Mouse (Mus musculus): ENCODE measurements around the gene Sec24a.
A peak's percentile ranks its signal among the peaks of the same experiment; 100 is the strongest.
"Not testable (repeated sequence)": the region's sequence is repeated elsewhere in the genome, so short reads cannot be mapped to it uniquely, and the experiment has no call there.

The Sec24a gene

GRCm38 (mm10) chr11:51759941-51760657 is 3.3 kb downstream of the Sec24a start:
- no peak for ATAC-seq (ENCODE audit: low TSS enrichment)

GRCm38 (mm10) chr11:51759251-51759650 is 4.2 kb downstream of the Sec24a start:
- no peak for ATAC-seq (ENCODE audit: low TSS enrichment)

- ATAC-seq (ENCODE audit: low TSS enrichment) = not testable (repeated sequence)
Measured at GRCm38 (mm10) chr11:51758207-51758606, 5.2 kb downstream of the Sec24a start.

- no peak for ATAC-seq (ENCODE audit: low TSS enrichment)
Measured at GRCm38 (mm10) chr11:51757625-51758024, 5.8 kb downstream of the Sec24a start.

- 0 out of 2 replicates have a peak, but pooled peaks have one; percentile 7 for ATAC-seq (ENCODE audit: low TSS enrichment)
Measured at GRCm38 (mm10) chr11:51757023-51757422, 6.4 kb downstream of the Sec24a start.

- ATAC-seq (ENCODE audit: low TSS enrichment) = peak; percentile 97
Measured at GRCm38 (mm10) chr11:51756352-51756771, 7.1 kb downstream of the Sec24a start.

- ATAC-seq (ENCODE audit: low TSS enrichment) = peak; percentile 41
Measured at GRCm38 (mm10) chr11:51755621-51756311, 7.7 kb downstream of the Sec24a start.

GRCm38 (mm10) chr11:51751623-51752225 is 11.7 kb downstream of the Sec24a start:
- not testable (repeated sequence) for ATAC-seq (ENCODE audit: low TSS enrichment)

GRCm38 (mm10) chr11:51746096-51746495 is 17.3 kb downstream of the Sec24a start:
- ATAC-seq (ENCODE audit: low TSS enrichment) = no peak

- ATAC-seq (ENCODE audit: low TSS enrichment) = no peak
Measured at GRCm38 (mm10) chr11:51740701-51741100, 22.7 kb downstream of the Sec24a start.

- ATAC-seq (ENCODE audit: low TSS enrichment) = no peak
Measured at GRCm38 (mm10) chr11:51738651-51739403, 24.6 kb downstream of the Sec24a start.

GRCm38 (mm10) chr11:51734218-51734617 is 29.2 kb downstream of the Sec24a start:
- not testable (repeated sequence) for ATAC-seq (ENCODE audit: low TSS enrichment)

GRCm38 (mm10) chr11:51732883-51733282 is 30.6 kb downstream of the Sec24a start:
- ATAC-seq (ENCODE audit: low TSS enrichment) = no peak

GRCm38 (mm10) chr11:51721066-51721465 is 42.4 kb downstream of the Sec24a start:
- ATAC-seq (ENCODE audit: low TSS enrichment) = no peak

GRCm38 (mm10) chr11:51707080-51707479 is 56.4 kb downstream of the Sec24a start:
- no peak for ATAC-seq (ENCODE audit: low TSS enrichment)

GRCm38 (mm10) chr11:51706451-51706850 is 57.0 kb downstream of the Sec24a start:
- no peak for ATAC-seq (ENCODE audit: low TSS enrichment)

GRCm38 (mm10) chr11:51703379-51703998 is 59.9 kb downstream of the Sec24a start:
- no peak for ATAC-seq (ENCODE audit: low TSS enrichment)

- ATAC-seq (ENCODE audit: low TSS enrichment) = no peak
Measured at GRCm38 (mm10) chr11:51702831-51703230, 60.6 kb downstream of the Sec24a start.

GRCm38 (mm10) chr11:51694984-51695383 is 68.5 kb downstream of the Sec24a start:
- ATAC-seq (ENCODE audit: low TSS enrichment) = peak; percentile 74

- ATAC-seq (ENCODE audit: low TSS enrichment) = not testable (repeated sequence)
Measured at GRCm38 (mm10) chr11:51690597-51690996, 72.8 kb downstream of the Sec24a start.

- no peak for ATAC-seq (ENCODE audit: low TSS enrichment)
Measured at GRCm38 (mm10) chr11:51689343-51689742, 74.1 kb downstream of the Sec24a start.
